Mouse (Mus musculus): ENCODE measurements around the gene Syde2.

GRCm38 (mm10) chr3:145962411-145962810 lies 25.3 kb upstream of the Syde2 start:
- no peak for TF ChIP-seq HCFC1 (IDR thresholded peaks at IDR 0.05; ENCODE audit: low read depth, low read length)
- no peak for TF ChIP-seq EP300 (IDR thresholded peaks at IDR 0.05; ENCODE audit: low read depth in 1 of 2, low read length in 2 of 2)
- no peak for TF ChIP-seq POLR2A (IDR thresholded peaks at IDR 0.05; ENCODE audit: control insufficient read depth in 1 of 2, insufficient read depth in 1 of 2, low read depth in 1 of 2, low read length in 2 of 2, poor library complexity in 1 of 2)
- TF ChIP-seq MAX (IDR thresholded peaks at IDR 0.05; ENCODE audit: low read length) = no peak
- TF ChIP-seq KAT2A (conservative IDR thresholded peaks at IDR 0.05; ENCODE audit: low read depth, low read length) = no peak
- no peak for TF ChIP-seq CTCF (IDR thresholded peaks at IDR 0.05 in 2 of 3, conservative IDR thresholded peaks at IDR 0.05 in 1 of 3; ENCODE audit: control insufficient read depth in 1 of 3, insufficient read depth in 1 of 3, low read depth in 2 of 3, low read length in 3 of 3, poor library complexity in 1 of 3, severe bottlenecking in 1 of 3)
- no peak for TF ChIP-seq SIN3A (IDR thresholded peaks at IDR 0.05; ENCODE audit: low read length)
- no peak for TF ChIP-seq BHLHE40 (IDR thresholded peaks at IDR 0.05; ENCODE audit: borderline replicate concordance, low read depth, low read length)
- TF ChIP-seq CHD1 (IDR thresholded peaks at IDR 0.05; ENCODE audit: low read depth, low read length) = no peak
- TF ChIP-seq UBTF (IDR thresholded peaks at IDR 0.05; ENCODE audit: borderline replicate concordance, insufficient read depth, low read depth, low read length) = no peak
- TF ChIP-seq JUND (IDR thresholded peaks at IDR 0.05; ENCODE audit: low read depth, low read length) = no peak
- no peak for TF ChIP-seq POLR2AphosphoS2 (IDR thresholded peaks at IDR 0.05; ENCODE audit: low read length)
